Mouse (Mus musculus) lung, postnatal 0 days (tissue): Measurements from ENCODE around the gene Cenpm.

Source experiments
- CTCF ChIP-seq: IDR thresholded peaks from 2 replicates; pipeline ENCODE4 v1.5.1; 2016; ENCODE audit warnings: antibody characterized with exemption, mild to moderate bottlenecking
- EP300 ChIP-seq: IDR thresholded peaks from 2 replicates; pipeline ENCODE4 v1.6.1; 2016; ENCODE audit warnings: antibody characterized with exemption, mild to moderate bottlenecking, control low read depth

DNA sequence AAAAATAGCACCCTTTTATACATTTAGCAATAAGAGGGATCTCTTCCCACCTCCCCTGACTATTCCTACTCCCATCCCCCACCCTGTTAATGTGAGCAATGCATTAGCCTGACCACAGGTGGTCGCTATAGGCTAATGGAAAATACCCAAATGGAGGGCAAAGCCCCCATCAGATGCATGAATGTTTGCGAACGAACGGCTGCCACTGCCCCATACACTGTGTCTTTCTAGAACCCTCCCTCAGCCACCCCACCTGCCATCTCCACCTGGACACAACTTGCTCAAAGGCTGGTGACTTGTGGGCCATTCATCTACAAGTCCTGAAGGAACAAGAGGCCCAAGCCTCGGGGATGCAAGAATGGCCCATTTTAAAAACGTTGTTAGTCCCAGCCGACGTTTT, 49.5 kb upstream of the Cenpm start:
- TF ChIP-seq CTCF: peak; percentile 73
- no peak for TF ChIP-seq EP300
